Mouse (Mus musculus): ENCODE results near the gene Rrp36. TPM values are rescaled to one million over a fixed set of nuclear protein-coding genes. Genes with fewer than 3 reads are reported as not detected.

Rrp36 gene
- polyA plus RNA-seq (2015; fragmentation: Nextera tagmentation; extraction: Ambion mirVana), result 31.2 and 38.9 TPM in 2 replicates

GRCm38 (mm10) chr17:46673850-46674529, at the start of gene Rrp36:
Gene Rrp36, minus strand, starts transcription at chr17:46674352.

DNA sequence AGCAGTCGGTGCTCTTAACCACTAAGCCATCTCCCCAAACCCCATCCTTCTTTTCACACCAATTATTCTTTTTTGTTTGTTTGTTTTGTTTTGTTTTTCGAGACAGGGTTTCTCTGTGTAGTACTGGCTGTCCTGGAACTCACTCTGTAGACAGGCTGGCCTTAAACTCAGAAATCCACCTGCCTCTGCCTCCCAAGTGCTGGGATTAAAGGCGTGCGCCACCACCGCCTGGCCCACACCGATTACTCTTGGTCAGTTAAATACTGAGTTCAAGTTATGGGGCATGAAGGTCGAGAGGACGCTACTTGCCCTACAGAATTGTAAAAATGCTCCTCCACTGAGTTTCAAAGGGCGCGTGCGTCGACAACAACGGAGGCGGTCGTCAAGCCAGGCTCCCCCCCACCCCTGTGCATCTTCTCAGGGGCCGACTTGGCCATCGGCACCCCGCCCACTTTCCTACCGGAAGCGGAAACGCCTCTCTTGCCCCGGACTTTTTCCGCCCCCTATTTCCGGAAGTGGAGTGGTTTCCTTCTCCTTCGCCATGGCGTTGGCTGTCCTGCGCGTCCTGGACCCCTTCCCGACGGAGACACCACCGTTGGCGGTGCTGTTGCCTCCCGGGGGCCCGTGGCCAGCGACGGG, 36.9 kb upstream of the Rrp36 start, which contains the start of gene Pex6:
TSS of gene Pex6 (plus strand) at position 505 of the 639 bp plus-strand sequence.

GRCm38 (mm10) chr17:46704887-46705835, 31.0 kb upstream of the Rrp36 start, which contains the start of gene Ppp2r5d:
Gene Ppp2r5d, minus strand, starts transcription at chr17:46705111.

DNA sequence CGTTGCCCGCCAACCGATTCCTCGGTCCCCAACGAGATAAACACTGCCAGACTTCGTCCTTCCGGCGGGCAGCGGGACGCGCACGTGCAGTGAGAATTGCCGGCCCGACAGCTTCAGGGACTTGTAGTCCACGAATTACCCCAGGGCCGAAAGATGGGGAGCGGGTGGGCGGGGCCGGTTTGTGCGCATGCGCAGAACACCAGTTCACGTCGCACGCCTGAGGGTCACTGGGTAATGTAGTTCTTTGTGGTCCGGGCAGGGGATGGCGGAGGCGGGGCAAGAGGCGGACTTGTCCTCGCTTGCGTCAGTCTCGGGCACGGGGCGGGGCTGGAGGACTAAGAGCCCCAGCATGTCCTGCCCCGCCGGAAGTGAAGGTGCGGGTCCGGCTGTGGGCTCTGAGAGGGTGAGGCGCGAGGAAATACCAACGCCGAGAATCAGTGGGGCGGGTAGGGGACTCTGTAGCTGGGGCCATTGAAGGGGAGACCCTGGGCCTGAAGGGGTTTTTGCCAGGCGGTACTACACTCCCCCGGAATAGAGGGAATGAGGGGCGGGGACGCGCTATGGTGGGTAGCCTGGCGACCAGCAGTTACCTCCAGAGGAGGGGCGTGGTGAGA, 6.7 kb upstream of the Rrp36 start, which contains the start of gene Klhdc3:
TSS of gene Klhdc3 (minus strand) at position 155 of the 614 bp plus-strand sequence.

GRCm38 (mm10) chr17:46678416-46678815, 4.3 kb upstream of the Rrp36 start, which contains the start of gene Mea1:
Gene Mea1, plus strand, starts transcription at chr17:46678793.

DNA sequence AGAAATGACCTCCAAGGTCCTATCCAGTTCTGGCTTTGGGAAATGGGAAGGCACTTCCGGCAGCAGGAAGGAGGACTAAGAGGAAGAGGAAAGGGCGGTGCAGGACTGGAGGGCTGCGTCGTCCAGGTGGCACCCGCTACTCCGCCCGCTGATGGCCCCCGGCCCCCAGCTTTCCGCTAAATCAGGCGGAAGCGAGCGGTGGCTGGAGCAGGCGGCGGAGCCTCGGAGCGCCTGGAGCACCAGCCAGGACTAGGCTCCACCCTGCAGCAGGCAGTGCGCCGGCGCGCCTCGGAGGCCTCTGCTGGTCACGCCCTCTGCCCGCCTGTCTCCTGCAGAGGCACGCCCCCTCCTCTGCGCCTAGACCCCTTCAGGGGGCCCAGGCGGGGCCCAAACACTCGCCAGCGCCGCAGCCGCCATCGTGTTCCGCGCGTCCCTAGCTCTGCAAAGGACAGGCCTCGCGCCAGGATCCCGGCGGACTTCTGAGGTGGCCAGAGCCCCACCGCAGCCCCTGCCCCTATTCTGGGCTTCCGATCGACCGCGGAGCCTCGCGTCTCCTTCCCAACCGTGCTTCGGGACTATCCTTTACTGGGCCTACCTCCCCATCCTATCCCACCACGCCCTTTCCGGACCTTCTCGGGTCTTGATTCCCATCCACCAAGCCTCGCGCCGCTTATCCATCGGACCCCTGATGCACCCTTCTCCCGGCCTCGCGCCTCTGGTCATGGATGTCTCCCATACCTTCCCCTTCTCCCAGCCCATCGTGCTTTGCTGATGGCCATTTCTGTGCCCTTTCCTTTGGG, 23.7 kb downstream of the Rrp36 start, which contains the start of gene Cul7:
TSS of gene Cul7 (plus strand) at position 106 of the 800 bp plus-strand sequence.

GRCm38 (mm10) chr17:46645561-46646321, 28.4 kb downstream of the Rrp36 start, which contains the start of the genes Klc4 and Mrpl2:
Gene Klc4, minus strand, starts transcription at chr17:46646022.
Gene Mrpl2, plus strand, starts transcription at chr17:46646229.

DNA sequence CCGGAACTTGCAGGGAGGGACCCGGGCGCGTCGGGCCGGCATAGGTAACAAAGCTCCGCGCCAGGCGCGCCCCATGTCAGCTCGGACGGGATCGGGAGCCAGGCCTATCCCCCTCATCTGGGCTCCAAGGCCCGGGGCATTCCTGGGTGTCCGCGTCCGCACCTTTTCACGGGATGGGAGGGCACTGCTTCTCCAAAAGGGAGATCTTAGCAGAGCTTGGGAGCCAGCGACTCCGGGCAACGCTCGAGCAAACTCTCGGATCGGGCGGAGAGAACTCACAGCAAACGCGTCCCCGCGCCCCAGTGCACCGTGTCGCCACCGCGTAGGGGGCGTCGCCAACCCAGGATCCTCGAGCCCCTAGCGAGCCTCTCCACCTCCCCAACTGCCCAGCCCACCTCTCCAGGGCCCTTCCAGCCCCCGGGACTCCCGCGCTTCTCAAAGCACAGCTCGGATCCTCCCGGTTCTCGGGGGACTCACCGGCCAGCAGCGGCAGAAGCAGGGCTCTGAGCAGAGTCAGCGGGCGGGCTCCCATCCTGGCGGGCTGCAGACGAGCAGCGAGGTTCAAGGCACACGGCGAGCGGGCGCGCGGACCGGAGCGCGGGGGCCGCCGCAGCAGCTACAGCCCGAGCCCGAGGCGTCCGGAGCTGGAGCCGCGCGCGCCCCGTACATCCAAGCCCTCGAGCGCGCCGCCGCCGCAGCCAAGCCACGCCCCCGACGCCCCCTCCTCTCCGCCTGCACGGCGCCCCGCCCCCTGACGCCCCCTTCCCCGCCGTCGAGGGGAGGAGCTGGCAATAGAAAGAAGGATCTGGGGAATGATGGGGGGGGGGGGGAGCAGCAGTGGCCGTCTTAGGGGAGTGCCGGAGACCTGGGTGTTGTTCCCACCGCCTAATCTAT, 45.1 kb downstream of the Rrp36 start, which contains the start of gene Ptk7:
TSS of gene Ptk7 (minus strand) at position 714 of the 894 bp plus-strand sequence.

Other genes starting within 250 kb of the Rrp36 start
- gene Crip3, start 245.4 kb downstream of the Rrp36 start, polyA plus RNA-seq (2015; fragmentation: Nextera tagmentation; extraction: Ambion mirVana), result 0.96 and 2.6 TPM in 2 replicates
- not detected in 2 replicates for gene Slc22a7, start 235.9 kb downstream of the Rrp36 start, polyA plus RNA-seq (2015; fragmentation: Nextera tagmentation; extraction: Ambion mirVana)
- gene Ttbk1, start 186.7 kb downstream of the Rrp36 start, polyA plus RNA-seq (2015; fragmentation: Nextera tagmentation; extraction: Ambion mirVana), result 0.02 and 0.03 TPM in 2 replicates
- 4.4 and 6.8 TPM in 2 replicates for gene Dnph1, start 177.6 kb downstream of the Rrp36 start, polyA plus RNA-seq (2015; fragmentation: Nextera tagmentation; extraction: Ambion mirVana)
- 3.8 and 4.6 TPM in 2 replicates for gene Cul9, start 128.0 kb downstream of the Rrp36 start, polyA plus RNA-seq (2015; fragmentation: Nextera tagmentation; extraction: Ambion mirVana)
- 11.5 and 11.8 TPM in 2 replicates for gene Srf, start 118.2 kb downstream of the Rrp36 start, polyA plus RNA-seq (2015; fragmentation: Nextera tagmentation; extraction: Ambion mirVana)
- 27.0 and 29.7 TPM in 2 replicates for gene Ptk7, start 44.8 kb downstream of the Rrp36 start, polyA plus RNA-seq (2015; fragmentation: Nextera tagmentation; extraction: Ambion mirVana)
- 21.3 and 22.1 TPM in 2 replicates for gene Klc4, start 28.3 kb downstream of the Rrp36 start, polyA plus RNA-seq (2015; fragmentation: Nextera tagmentation; extraction: Ambion mirVana)
- 162 and 164 TPM in 2 replicates for gene Mrpl2, start 28.1 kb downstream of the Rrp36 start, polyA plus RNA-seq (2015; fragmentation: Nextera tagmentation; extraction: Ambion mirVana)
- 29.7 and 30.6 TPM in 2 replicates for gene Cul7, start 24.0 kb downstream of the Rrp36 start, polyA plus RNA-seq (2015; fragmentation: Nextera tagmentation; extraction: Ambion mirVana)
- 77.9 and 84.1 TPM in 2 replicates for gene Mea1, start 4.4 kb upstream of the Rrp36 start, polyA plus RNA-seq (2015; fragmentation: Nextera tagmentation; extraction: Ambion mirVana)
- 276 and 315 TPM in 2 replicates for gene Klhdc3, start 6.6 kb upstream of the Rrp36 start, polyA plus RNA-seq (2015; fragmentation: Nextera tagmentation; extraction: Ambion mirVana)
- gene Ppp2r5d, start 30.8 kb upstream of the Rrp36 start, polyA plus RNA-seq (2015; fragmentation: Nextera tagmentation; extraction: Ambion mirVana), result 40.9 and 43.3 TPM in 2 replicates
- gene Pex6, start 37.1 kb upstream of the Rrp36 start, polyA plus RNA-seq (2015; fragmentation: Nextera tagmentation; extraction: Ambion mirVana), result 12.0 and 16.9 TPM in 2 replicates
- 2.6 and 3.7 TPM in 2 replicates for gene Gnmt, start 54.8 kb upstream of the Rrp36 start, polyA plus RNA-seq (2015; fragmentation: Nextera tagmentation; extraction: Ambion mirVana)
- 22.4 and 30.1 TPM in 2 replicates for gene Cnpy3, start 77.9 kb upstream of the Rrp36 start, polyA plus RNA-seq (2015; fragmentation: Nextera tagmentation; extraction: Ambion mirVana)
- gene Ptcra, start 89.4 kb upstream of the Rrp36 start, polyA plus RNA-seq (2015; fragmentation: Nextera tagmentation; extraction: Ambion mirVana), result 0.18 and 0.23 TPM in 2 replicates
- 74.0 and 78.1 TPM in 2 replicates for gene 2310039H08Rik, start 98.3 kb upstream of the Rrp36 start, polyA plus RNA-seq (2015; fragmentation: Nextera tagmentation; extraction: Ambion mirVana)
- gene Rpl7l1, start 108.3 kb upstream of the Rrp36 start, polyA plus RNA-seq (2015; fragmentation: Nextera tagmentation; extraction: Ambion mirVana), result 64.8 and 75.2 TPM in 2 replicates
- 2.6 and 2.7 TPM in 2 replicates for gene Bicral, start 184.1 kb upstream of the Rrp36 start, polyA plus RNA-seq (2015; fragmentation: Nextera tagmentation; extraction: Ambion mirVana)
- 45.2 and 55.0 TPM in 2 replicates for gene Tbcc, start 216.3 kb upstream of the Rrp36 start, polyA plus RNA-seq (2015; fragmentation: Nextera tagmentation; extraction: Ambion mirVana)
- gene Prph2, start 236.1 kb upstream of the Rrp36 start, polyA plus RNA-seq (2015; fragmentation: Nextera tagmentation; extraction: Ambion mirVana), result not detected in 2 replicates